Mouse (Mus musculus) heart, postnatal 10 days (tissue): ENCODE data around the gene Defa17. TPM values are rescaled to one million over a fixed set of nuclear protein-coding genes. Genes with fewer than 3 reads are reported as not detected.
"Not testable (repeated sequence)": the region's sequence is repeated elsewhere in the genome, so short reads cannot be mapped to it uniquely, and the experiment has no call there.

Experiments used
- DNase-seq, 2 experiments: peaks; one replicate each; pipeline ENCODE4 v3.0.0; 2021
- intact Hi-C: fragments of 180-260 bp; cut with DNase I; formaldehyde crosslinking; loops from one replicate; pipeline ENCODE4 v1.15.1; 2025
- total RNA-seq, 2 experiments: library from RNA; stranded (reverse); gene quantifications; 2 replicates each; pipeline ENCODE4 v1.2.3; 2021

The Defa17 gene
- not detected for total RNA-seq

GRCm38 (mm10) chr8:21655480-21655879, at the start of gene Defa17:
Gene Defa17, plus strand, starts transcription at chr8:21655780.
- intact Hi-C loops, DNase-seq: not testable (repeated sequence)

DNA sequence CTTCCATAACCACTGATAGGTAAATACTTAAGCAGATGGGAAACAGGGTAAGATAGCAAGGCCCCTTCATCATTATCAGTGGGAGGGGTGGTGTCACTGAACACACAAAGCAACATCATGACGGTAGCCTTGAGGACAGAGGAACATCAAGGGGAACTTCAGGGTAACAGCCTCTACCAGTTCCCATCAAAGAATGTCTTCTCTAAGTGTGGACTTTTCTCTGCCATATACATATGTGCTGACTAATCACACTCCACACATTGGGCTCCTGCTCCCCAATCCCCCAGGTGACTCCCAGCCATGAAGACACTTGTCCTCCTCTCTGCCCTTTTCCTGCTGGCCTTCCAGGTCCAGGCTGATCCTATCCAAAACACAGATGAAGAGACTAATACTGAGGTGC, 37.7 kb upstream of the Defa17 start, which contains the start of gene Defa26:
TSS of gene Defa26 (plus strand) at position 301 of the 400 bp plus-strand sequence.
- DNase-seq, intact Hi-C loops: not testable (repeated sequence)

DNA sequence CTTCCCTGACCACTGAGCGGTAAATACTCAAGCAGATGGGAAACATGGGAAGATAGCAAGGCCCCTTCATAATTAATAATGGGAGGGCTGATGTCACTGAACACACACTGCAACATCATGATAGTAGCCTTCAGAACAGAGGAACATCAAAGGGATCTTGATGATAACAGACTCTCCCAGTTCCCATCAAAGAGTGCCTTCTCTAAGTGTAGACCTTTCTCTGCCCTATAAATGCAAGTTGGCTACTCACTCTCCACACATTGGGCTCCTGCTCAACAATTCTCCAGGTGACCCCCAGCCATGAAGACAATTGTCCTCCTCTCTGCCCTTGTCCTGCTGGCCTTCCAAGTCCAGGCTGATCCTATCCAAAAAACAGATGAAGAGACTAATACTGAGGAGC, 9.9 kb downstream of the Defa17 start, which contains the start of gene Defa34:
TSS of gene Defa34 (plus strand) at position 301 of the 400 bp plus-strand sequence.
- DNase-seq, intact Hi-C loops: not testable (repeated sequence)

- DNase-seq, intact Hi-C loops: not testable (repeated sequence)
These were observed 48.0 kb downstream of the Defa17 start, which contains the start of gene AY761184 for GRCm38 (mm10) chr8:21703545-21703944. Gene AY761184, minus strand, starts transcription at chr8:21703645.

Other genes with a start within 250 kb of the Defa17 start
- gene Defa36, start 228.4 kb upstream of the Defa17 start, total RNA-seq, result not detected
- not detected for gene Gm7849, start 199.2 kb upstream of the Defa17 start, total RNA-seq
- gene Defa20, start 146.5 kb upstream of the Defa17 start, total RNA-seq, result not detected
- gene Defa32, start 126.7 kb upstream of the Defa17 start, total RNA-seq, result not detected
- not detected for gene Defa37, start 90.4 kb upstream of the Defa17 start, total RNA-seq
- not detected for gene Defa28, start 72.8 kb upstream of the Defa17 start, total RNA-seq
- not detected for gene Gm7861, start 61.3 kb upstream of the Defa17 start, total RNA-seq
- not detected for gene Defa26, start 37.6 kb upstream of the Defa17 start, total RNA-seq
- not detected for gene Defa34, start 10.0 kb downstream of the Defa17 start, total RNA-seq
- not detected for gene AY761184, start 47.9 kb downstream of the Defa17 start, total RNA-seq
- not detected for gene Defa24, start 78.7 kb downstream of the Defa17 start, total RNA-seq
- gene Defb50, start 167.8 kb downstream of the Defa17 start, total RNA-seq, result not detected
- not detected for gene Defb2, start 184.1 kb downstream of the Defa17 start, total RNA-seq
- not detected for gene Defb10, start 203.1 kb downstream of the Defa17 start, total RNA-seq
- gene Defb9, start 229.6 kb downstream of the Defa17 start, total RNA-seq, result not detected